Mouse (Mus musculus) cerebellum, adult (tissue): ENCODE results near the gene Syne1.

Experiments used
- ATAC-seq: cut with Nextera tagmentation; 2 replicates; pipeline ENCODE4 v1.9.2; 2017; ENCODE audit warnings: mild to moderate bottlenecking, moderate library complexity, mixed read lengths; ENCODE audit not compliant: insufficient number of reproducible peaks, low FRiP score, low TSS enrichment

The Syne1 gene

GRCm38 (mm10) chr10:5177446-5178015 lies 373.8 kb downstream of the Syne1 start:
- no peak for ATAC-seq

- no peak for ATAC-seq
These were observed 374.9 kb downstream of the Syne1 start for GRCm38 (mm10) chr10:5176371-5176770.

GRCm38 (mm10) chr10:5170425-5170824 lies 380.9 kb downstream of the Syne1 start:
- ATAC-seq: no peak

GRCm38 (mm10) chr10:5167481-5167880 lies 383.8 kb downstream of the Syne1 start:
- 0 out of 2 replicates have a peak, but pooled peaks have one; percentile 66 for ATAC-seq

GRCm38 (mm10) chr10:5165439-5165838 lies 385.8 kb downstream of the Syne1 start:
- no peak for ATAC-seq

- no peak for ATAC-seq
These were observed 387.5 kb downstream of the Syne1 start for GRCm38 (mm10) chr10:5163770-5164169.

GRCm38 (mm10) chr10:5163286-5163685 lies 388.0 kb downstream of the Syne1 start:
- no peak for ATAC-seq

GRCm38 (mm10) chr10:5161394-5161872 lies 389.8 kb downstream of the Syne1 start:
- ATAC-seq: no peak

GRCm38 (mm10) chr10:5159679-5160078 lies 391.6 kb downstream of the Syne1 start:
- ATAC-seq: no peak

- no peak for ATAC-seq
These were observed 398.2 kb downstream of the Syne1 start for GRCm38 (mm10) chr10:5153047-5153446.

GRCm38 (mm10) chr10:5141471-5141870 lies 409.8 kb downstream of the Syne1 start:
- no peak for ATAC-seq

GRCm38 (mm10) chr10:5139932-5140264 lies 411.4 kb downstream of the Syne1 start:
- no peak for ATAC-seq

GRCm38 (mm10) chr10:5139246-5139931 lies 411.9 kb downstream of the Syne1 start:
- no peak for ATAC-seq

- ATAC-seq: no peak
These were observed 419.2 kb downstream of the Syne1 start for GRCm38 (mm10) chr10:5132050-5132449.

GRCm38 (mm10) chr10:5130495-5130894 lies 420.8 kb downstream of the Syne1 start:
- no peak for ATAC-seq

GRCm38 (mm10) chr10:5124757-5125156 lies 426.5 kb downstream of the Syne1 start:
- peak; percentile 52; the same call in 1 of the 2 replicates for ATAC-seq

GRCm38 (mm10) chr10:5116720-5117119 lies 434.6 kb downstream of the Syne1 start:
- ATAC-seq: no peak

- no peak for ATAC-seq
These were observed 435.1 kb downstream of the Syne1 start for GRCm38 (mm10) chr10:5116155-5116554.

- ATAC-seq: no peak
These were observed 440.5 kb downstream of the Syne1 start for GRCm38 (mm10) chr10:5110773-5111172.

GRCm38 (mm10) chr10:5097754-5098137 lies 453.5 kb downstream of the Syne1 start:
- ATAC-seq: no peak

- no peak for ATAC-seq
These were observed 454.1 kb downstream of the Syne1 start for GRCm38 (mm10) chr10:5096996-5097753.
